Mouse (Mus musculus) liver, embryonic 16.5 days (tissue): ENCODE measurements around the gene Phb2. TPM values are rescaled to one million over a fixed set of nuclear protein-coding genes. Genes with fewer than 3 reads are reported as not detected.
"Not testable (repeated sequence)": the region's sequence is repeated elsewhere in the genome, so short reads cannot be mapped to it uniquely, and the experiment has no call there.

Experiments
- ATAC-seq: fragments of 200-750 bp; cut with Nextera tagmentation; 2 replicates; pipeline ENCODE4 v1.8.0; 2017; ENCODE audit warnings: low read depth, mild to moderate bottlenecking, moderate number of reproducible peaks, moderate library complexity
- H3K27ac ChIP-seq: fragments of 300-500 bp; sonication (generic); 2 replicates; pipeline ENCODE4 v1.5.1; 2014; ENCODE audit warnings: mild to moderate bottlenecking, low read length
- H3K27me3 ChIP-seq: fragments of 300-500 bp; sonication (generic); 2 replicates; pipeline ENCODE4 v1.6.1; 2014; ENCODE audit warnings: low read depth, low read length, mixed read lengths; ENCODE audit not compliant: control insufficient read depth, insufficient read depth
- H3K36me3 ChIP-seq: fragments of 300-500 bp; sonication (generic); 2 replicates; pipeline ENCODE4 v1.6.1; 2014; ENCODE audit warnings: mild to moderate bottlenecking; ENCODE audit not compliant: control insufficient read depth, insufficient read depth
- H3K4me1 ChIP-seq: fragments of 300-500 bp; sonication (generic); 2 replicates; pipeline ENCODE4 v1.6.1; 2014; ENCODE audit warnings: low read depth, low read length, mixed read lengths; ENCODE audit not compliant: control insufficient read depth
- H3K4me2 ChIP-seq: fragments of 300-500 bp; sonication (generic); 2 replicates; pipeline ENCODE4 v1.6.1; 2014; ENCODE audit warnings: low read depth, low read length, mixed read lengths
- H3K4me3 ChIP-seq: fragments of 300-500 bp; sonication (generic); 2 replicates; pipeline ENCODE4 v1.5.1; 2014; ENCODE audit warnings: low read depth, mild to moderate bottlenecking, low read length
- H3K9ac ChIP-seq: fragments of 300-500 bp; sonication (generic); 2 replicates; pipeline ENCODE4 v1.6.1; 2014; ENCODE audit warnings: low read depth, low read length
- H3K9me3 ChIP-seq: fragments of 300-500 bp; sonication (generic); replicated peaks from 2 replicates; pipeline ENCODE4 v1.6.1; 2016; ENCODE audit warnings: low read length; ENCODE audit not compliant: control insufficient read depth
- WGBS: fragments of 180-500 bp; shearing (Covaris S2); extraction: QIAGEN DNeasy Blood & Tissue Kit; methylation state at CpG from one replicate; pipeline ENCODE4 v1.1.7; 2014; ENCODE audit not compliant: insufficient replicate concordance; 5-methylcytosine and 5-hydroxymethylcytosine counted together
- polyA plus RNA-seq: library from polyadenylated mRNA; unstranded; fragments of >200 nt; fragmentation: Nextera tagmentation; extraction: Ambion mirVana; gene quantifications from 2 replicates; pipeline ENCODE4 v1.2.1, GENCODE M21; 2015

The Phb2 gene
- polyA plus RNA-seq, 1 experiment from 2014 or later: 206 TPM

DNA sequence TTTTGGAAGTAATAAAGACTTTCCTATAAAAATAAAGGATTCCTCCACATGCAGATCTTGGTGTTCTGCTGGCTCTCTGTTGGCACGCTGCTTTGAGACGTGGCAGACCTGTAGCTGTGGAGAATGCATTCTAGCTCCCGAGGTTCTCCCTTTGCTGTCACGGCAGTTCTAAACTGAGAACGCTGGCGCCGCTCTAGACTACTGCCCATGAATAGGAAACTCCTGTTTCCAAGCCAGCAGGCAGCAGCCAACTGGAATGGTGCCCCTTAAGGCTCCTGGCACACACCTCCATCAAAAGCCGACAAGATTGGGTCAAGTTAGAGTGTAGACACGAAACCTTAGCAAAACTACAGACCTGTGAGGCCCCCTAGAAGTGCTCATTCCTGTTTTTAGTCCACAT, 38.5 kb upstream of the Phb2 start:
- Histone ChIP-seq H3K4me2 (no peak overlapping the region), H3K4me1 (peaks cover 19% of the 10 kb centered on the region), H3K9ac (no peak overlapping the region), H3K27ac (no peak overlapping the region), H3K9me3 (no peaks in the 10 kb centered on the region), H3K27me3 (no peaks in the 10 kb centered on the region), H3K4me3 (no peak overlapping the region), H3K36me3 (peaks cover 7% of the 10 kb centered on the region)
- ATAC-seq: no peak
- 80% methylated on average over 9 of the region's 9 CpGs for WGBS

- Histone ChIP-seq H3K4me3 (no peak overlapping the region), H3K9ac (no peak overlapping the region), H3K27me3 (no peaks in the 10 kb centered on the region), H3K4me2 (no peak overlapping the region), H3K4me1 (peaks cover 19% of the 10 kb centered on the region), H3K27ac (no peak overlapping the region), H3K36me3 (peaks cover 7% of the 10 kb centered on the region), H3K9me3 (no peaks in the 10 kb centered on the region)
- WGBS: 89% methylated on average over 7 of the region's 7 CpGs
- ATAC-seq: no peak
Observed at GRCm38 (mm10) chr6:124674591-124674990, 37.5 kb upstream of the Phb2 start.

DNA sequence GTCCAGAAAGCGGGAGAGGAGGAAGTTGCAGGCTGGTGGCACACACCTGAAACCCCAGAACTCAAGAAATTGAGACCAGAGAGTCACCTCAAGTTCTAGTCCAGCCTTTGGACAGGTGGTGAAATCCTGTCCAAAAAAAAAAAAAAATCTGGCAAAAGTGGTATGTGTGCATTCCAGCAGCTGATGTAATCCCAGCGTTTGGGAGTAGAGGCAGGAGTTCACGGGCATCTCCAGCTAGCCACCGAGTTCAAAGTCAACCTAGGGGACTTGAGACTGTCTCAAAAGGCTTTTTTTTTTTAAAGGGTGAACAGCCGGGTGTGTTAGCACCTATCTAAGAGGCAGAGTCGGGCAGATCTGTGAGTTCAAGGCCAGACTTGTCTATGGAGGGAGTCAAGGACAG, 36.0 kb upstream of the Phb2 start:
- Histone ChIP-seq H3K4me2 (no peak overlapping the region), H3K9ac (no peak overlapping the region), H3K27ac (no peak overlapping the region), H3K27me3 (no peaks in the 10 kb centered on the region), H3K4me3 (no peak overlapping the region), H3K9me3 (no peaks in the 10 kb centered on the region), H3K36me3 (peaks cover 7% of the 10 kb centered on the region), H3K4me1 (peaks cover 19% of the 10 kb centered on the region)
- 67% methylated on average over 6 of the region's 6 CpGs for WGBS
- no peak; the same call in 1 of the 2 replicates for ATAC-seq

DNA sequence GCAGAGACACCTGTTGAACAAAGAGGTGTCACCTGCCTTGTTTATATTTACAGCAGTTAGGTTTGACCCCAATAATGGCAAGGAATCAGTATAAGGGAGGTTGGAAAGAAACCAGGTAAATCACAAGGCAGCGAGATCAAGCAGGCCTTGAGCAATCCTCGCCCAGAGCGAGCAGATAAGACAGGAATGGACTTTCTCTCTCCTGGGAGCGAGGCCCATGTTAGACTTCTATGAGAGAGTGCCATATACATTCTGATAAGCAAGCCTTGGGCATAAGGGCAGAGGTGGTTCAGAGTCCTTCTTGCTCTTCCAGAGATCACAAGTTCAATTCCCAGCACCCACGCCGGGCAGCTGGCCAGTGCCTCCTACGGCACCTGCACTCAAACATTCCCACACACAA, 33.4 kb upstream of the Phb2 start:
- ATAC-seq: no peak
- no peak overlapping the region for H3K4me3 ChIP-seq
- H3K27me3 ChIP-seq: no peaks in the 10 kb centered on the region
- H3K9ac ChIP-seq: no peak overlapping the region
- H3K27ac ChIP-seq: no peak overlapping the region
- WGBS: 71% methylated on average over 7 of the region's 7 CpGs
- no peak overlapping the region for H3K4me2 ChIP-seq
- peaks cover 27% of the 10 kb centered on the region for H3K4me1 ChIP-seq
- H3K9me3 ChIP-seq: no peaks in the 10 kb centered on the region
- peaks cover 7% of the 10 kb centered on the region for H3K36me3 ChIP-seq

DNA sequence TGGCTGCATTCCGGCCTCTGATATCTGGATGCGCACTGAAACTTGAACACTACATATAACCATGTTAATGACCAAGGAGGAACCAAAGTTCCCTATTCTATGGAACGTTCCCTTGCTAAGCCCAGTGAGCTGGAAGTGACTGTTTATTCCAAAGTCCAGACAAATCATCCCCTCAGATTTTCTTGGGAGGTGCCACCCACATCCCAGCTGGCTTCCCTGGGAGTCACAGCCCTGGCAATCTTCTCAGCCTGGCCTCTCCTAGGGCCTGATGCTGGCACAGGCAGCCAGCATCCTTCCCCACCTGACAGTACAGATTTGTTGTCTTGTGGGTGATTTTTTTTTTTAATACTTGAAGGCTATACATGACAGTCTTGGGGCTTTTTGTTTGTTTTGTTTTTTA, 32.6 kb upstream of the Phb2 start:
- H3K9ac ChIP-seq: no peak overlapping the region
- peaks cover 4% of the 10 kb centered on the region for H3K36me3 ChIP-seq
- WGBS: 88% methylated on average over 3 of the region's 3 CpGs
- no peak for ATAC-seq
- H3K9me3 ChIP-seq: no peaks in the 10 kb centered on the region
- H3K4me1 ChIP-seq: peaks cover 32% of the 10 kb centered on the region
- no peak overlapping the region for H3K4me3 ChIP-seq
- H3K4me2 ChIP-seq: no peak overlapping the region
- no peaks in the 10 kb centered on the region for H3K27me3 ChIP-seq
- H3K27ac ChIP-seq: no peak overlapping the region

GRCm38 (mm10) chr6:124682291-124682690, 29.8 kb upstream of the Phb2 start:
- not testable (repeated sequence) for H3K4me3 ChIP-seq, H3K9ac ChIP-seq, H3K27ac ChIP-seq, H3K9me3 ChIP-seq, H3K27me3 ChIP-seq, H3K4me2 ChIP-seq, ATAC-seq, H3K36me3 ChIP-seq
- 52% methylated on average over 6 of the region's 6 CpGs for WGBS
- H3K4me1 ChIP-seq: peaks cover 40% of the 10 kb centered on the region

DNA sequence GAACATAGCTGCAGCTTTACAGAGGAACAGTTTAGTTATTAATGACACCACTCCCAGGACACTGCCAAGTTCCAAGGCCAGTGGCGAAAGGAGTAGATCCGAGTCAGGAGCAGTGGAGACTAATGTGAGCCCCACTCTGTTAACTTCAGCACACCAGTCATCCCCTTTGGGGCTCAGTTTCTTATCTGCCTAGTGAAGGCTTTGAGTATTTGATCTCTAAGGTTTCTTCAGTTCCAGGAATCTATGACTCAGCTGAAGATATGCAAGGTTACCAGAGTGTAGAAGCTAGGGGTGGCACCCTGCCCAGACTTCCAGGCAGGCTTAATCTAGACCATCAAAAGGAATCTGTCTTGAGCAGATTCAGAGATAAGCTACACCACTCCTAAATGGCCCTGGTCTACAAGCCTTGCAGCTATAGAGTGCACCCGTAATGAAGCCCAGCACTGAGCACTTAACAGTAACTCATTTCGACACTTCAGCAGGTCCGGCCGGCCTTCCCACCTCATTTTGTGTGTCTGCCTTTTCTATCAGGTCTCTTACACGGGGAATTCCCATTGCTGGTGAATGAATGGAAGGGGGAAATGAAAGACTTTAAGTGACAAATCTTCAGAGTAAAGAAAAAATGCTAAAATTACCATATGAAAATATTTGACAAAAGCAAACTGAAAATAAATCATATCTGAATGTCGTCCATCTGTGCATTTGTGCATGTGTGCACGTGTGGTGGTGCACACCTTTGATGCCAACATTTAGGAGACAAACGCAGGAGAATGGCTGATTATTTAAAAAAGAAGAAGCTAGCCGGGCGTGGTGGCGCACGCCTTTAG, 28.3 kb upstream of the Phb2 start:
- H3K9me3 ChIP-seq: no peaks in the 10 kb centered on the region
- H3K27me3 ChIP-seq: no peaks in the 10 kb centered on the region
- peaks cover 50% of the 10 kb centered on the region for H3K4me1 ChIP-seq
- H3K4me2 ChIP-seq: peak overlapping the region; percentile 40
- H3K9ac ChIP-seq: no peak overlapping the region; the same call in 1 of the 2 replicates
- no peak overlapping the region for H3K4me3 ChIP-seq
- H3K36me3 ChIP-seq: no peaks in the 10 kb centered on the region
- H3K27ac ChIP-seq: peak overlapping the region; percentile 57
- ATAC-seq: peak; percentile 88
- 46% methylated on average over 14 of the region's 14 CpGs for WGBS

DNA sequence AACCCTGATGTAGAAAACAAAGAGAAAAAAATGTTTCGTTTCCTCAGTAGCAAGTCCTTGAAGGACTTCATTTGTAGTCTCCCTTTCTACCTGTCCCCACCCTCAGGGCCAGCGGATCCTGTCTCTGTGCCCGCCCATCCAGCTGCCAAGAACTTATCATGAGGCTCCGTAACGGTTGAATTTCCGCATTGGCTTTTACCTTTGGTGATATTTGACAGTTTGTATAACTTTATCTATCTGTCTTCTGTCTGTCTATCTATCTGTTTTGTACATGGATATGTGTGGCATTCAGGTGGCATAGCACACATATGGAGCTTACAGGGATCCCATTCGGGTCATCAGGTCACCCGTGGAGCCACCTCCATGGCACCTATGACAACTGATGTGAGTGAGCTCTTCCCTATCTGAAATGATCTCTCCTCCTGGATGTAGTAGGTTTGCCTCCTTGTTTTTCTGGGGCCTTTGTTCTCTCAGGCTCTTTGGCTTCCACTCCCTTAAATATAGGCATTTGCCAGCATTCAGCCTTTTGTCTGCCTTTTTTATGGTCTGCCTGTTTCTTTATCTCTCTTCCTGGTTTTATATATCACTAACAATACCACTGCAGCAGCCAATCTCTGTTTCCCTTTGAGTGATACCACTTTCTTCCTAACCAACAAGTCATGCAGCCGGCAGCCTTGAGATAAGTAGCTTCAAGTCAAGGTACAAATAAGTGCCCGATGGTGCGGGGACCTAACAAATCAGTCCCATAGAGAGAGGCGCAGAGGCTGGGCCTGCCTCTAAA, 26.3 kb upstream of the Phb2 start:
- peak overlapping the region; percentile 24 for H3K4me2 ChIP-seq
- peak overlapping the region; percentile 60 for H3K27ac ChIP-seq
- H3K9ac ChIP-seq: no peak overlapping the region
- H3K36me3 ChIP-seq: no peaks in the 10 kb centered on the region
- peak; percentile 27; the same call in 1 of the 2 replicates for ATAC-seq
- H3K27me3 ChIP-seq: no peaks in the 10 kb centered on the region
- peaks cover 56% of the 10 kb centered on the region for H3K4me1 ChIP-seq
- no peak overlapping the region for H3K4me3 ChIP-seq
- no peaks in the 10 kb centered on the region for H3K9me3 ChIP-seq
- WGBS: 29% methylated on average over 12 of the region's 12 CpGs

DNA sequence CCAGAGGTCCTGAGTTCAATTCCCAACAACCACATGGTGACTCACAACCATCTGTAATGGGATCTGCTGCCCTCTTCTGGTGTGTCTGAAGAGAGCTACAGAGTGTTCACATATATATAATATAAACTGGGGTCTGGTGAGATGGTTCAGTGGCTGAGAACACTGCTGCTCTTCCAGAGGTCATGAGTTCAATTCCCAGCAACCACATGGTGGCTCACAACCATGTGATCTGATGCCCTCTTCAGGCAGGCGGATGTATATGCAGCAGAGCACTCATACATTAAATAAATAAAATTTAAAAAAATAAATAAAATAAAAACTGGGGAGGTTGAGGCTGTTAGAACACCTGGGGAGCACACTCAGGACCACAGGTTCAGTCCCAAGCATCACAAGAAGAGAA, 25.5 kb upstream of the Phb2 start:
- not testable (repeated sequence) for H3K4me3 ChIP-seq, H3K27ac ChIP-seq, ATAC-seq, H3K27me3 ChIP-seq, H3K9ac ChIP-seq, H3K36me3 ChIP-seq, H3K4me2 ChIP-seq, H3K9me3 ChIP-seq
- 66% methylated on average over 1 of the region's 1 CpGs for WGBS
- peaks cover 56% of the 10 kb centered on the region for H3K4me1 ChIP-seq
